Mouse (Mus musculus): ENCODE measurements at regions not wholly inside any gene's neighbourhood (a gene's known extent, or its start where the extent isn't known, plus 50 kb on each side); places are given as distances from the start of the nearest gene placed in this dataset.

DNA sequence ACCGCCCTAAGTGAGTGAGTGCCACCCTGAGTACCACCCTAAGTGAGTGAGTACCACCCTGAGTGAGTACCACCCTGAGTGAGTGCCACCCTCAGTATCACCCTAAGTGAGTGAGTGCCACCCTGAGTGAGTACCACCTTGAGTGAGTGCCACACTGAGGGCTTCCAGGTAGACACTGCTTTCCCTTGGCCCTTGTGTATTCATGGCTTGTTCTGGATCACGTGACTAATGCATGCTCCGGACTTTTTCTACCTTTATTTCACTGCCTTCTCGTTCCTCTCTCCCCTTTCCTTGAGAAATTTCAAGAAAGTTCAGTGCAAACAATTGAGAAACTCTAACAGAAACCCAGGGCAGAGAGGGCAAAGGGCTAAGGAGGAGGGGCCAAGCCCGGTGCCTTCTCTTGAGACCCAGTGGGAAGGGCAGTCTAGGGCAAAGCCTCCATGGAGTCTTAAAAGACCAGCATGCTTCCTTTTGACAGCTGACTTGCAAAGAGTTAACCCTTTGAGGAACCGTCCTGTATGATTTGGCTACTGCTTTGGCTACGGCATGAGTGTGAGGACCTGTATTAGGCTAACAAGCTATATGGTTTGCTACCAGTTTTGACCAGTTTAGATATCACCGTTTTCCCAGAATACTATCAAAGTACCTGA lies 787.1 kb upstream of the Car8 start:
- TF ChIP-seq GATA1 (IDR thresholded peaks at IDR 0.05; ENCODE audit: borderline replicate concordance, low read length) = no peak
- TF ChIP-seq FLI1 (IDR thresholded peaks at IDR 0.05; ENCODE audit: low read length) = no peak

Measured in megakaryocyte, embryonic 14.5 days (primary cell).